Mouse (Mus musculus) mature B cell (primary cell): ENCODE measurements around the gene Cbr3.

Experiments
- in situ Hi-C: fragments of 300-500 bp; cut with MboI; formaldehyde crosslinking; loops from 2 replicates; pipeline ENCODE4 v1.14.3; 2019

Cbr3 gene

DNA sequence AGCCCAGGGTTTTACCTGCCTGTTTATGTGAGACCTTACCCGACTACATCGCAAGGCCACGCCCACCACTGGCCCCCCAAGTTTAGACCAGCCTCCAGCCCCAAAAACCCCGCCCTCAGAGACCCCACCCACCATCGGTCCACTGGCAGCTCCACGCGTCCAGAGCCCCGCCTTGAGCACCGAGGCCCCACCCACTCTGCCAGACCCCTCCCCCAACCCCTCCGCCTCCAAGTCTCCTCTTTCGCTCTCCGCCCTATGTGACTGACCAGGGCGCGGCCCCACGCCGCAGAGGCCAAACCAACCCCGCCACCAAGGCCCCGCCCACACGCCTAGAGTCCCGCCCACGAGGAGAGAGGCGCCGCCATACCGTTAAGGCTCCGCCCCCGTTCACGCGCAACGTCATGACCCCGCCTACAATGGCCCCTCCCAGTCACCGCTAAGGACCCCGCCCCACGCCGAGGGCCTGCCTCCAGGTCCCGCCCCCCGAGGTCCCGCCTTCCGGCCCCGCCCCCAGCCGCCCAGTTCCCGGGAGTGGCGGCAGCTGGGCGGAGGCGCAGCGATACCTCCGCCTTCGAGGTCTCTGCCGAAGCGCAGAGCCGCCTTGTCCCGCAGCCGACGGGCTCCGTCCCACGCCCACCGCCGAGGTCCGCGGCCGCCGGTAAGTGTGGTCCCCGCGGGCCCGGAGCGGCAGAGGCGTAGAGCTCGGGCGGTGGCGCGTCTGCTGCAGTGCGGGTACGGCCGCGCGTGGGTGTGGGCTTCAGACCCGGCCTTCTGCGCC is 28.6 kb downstream of the Cbr3 start, which contains the start of gene Dop1b:
Gene Dop1b (plus strand): TSS at position 494 of the 778 bp plus-strand sequence.
- in situ Hi-C loops: no loop called here

GRCm38 (mm10) chr16:93712189-93712885 is 29.3 kb downstream of the Cbr3 start:
- in situ Hi-C loops: no loop called here

GRCm38 (mm10) chr16:93712966-93713365 is 30.0 kb downstream of the Cbr3 start:
- in situ Hi-C loops: no loop called here

- in situ Hi-C loops: no loop called here
Measured at GRCm38 (mm10) chr16:93714426-93714825, 31.4 kb downstream of the Cbr3 start.

GRCm38 (mm10) chr16:93715826-93716225 is 32.8 kb downstream of the Cbr3 start:
- in situ Hi-C loops: no loop called here

DNA sequence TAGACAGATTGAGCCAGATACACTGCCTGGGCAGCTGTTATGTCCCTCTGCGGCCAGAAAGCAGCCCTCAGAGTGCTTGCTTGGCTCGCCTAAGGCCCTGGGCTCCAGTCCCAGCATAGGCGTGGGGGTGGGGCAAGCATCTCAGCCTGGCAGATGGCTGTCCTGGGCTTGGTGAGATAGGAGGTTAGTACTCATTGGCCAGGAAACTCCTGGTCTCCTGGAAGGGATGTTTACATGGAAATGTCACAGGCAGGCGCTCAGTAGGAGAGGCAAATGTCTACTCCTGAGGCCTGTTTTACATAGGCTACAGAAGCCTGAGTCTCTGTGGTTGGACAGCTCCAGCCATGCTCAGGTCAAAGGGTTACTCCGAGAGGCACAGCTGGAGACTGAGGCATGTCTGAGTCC is 34.3 kb downstream of the Cbr3 start:
- in situ Hi-C loops: no loop called here

- in situ Hi-C loops: no loop called here
Measured at GRCm38 (mm10) chr16:93721771-93722170, 38.8 kb downstream of the Cbr3 start.

- in situ Hi-C loops: no loop called here
Measured at GRCm38 (mm10) chr16:93722476-93722875, 39.5 kb downstream of the Cbr3 start.

DNA sequence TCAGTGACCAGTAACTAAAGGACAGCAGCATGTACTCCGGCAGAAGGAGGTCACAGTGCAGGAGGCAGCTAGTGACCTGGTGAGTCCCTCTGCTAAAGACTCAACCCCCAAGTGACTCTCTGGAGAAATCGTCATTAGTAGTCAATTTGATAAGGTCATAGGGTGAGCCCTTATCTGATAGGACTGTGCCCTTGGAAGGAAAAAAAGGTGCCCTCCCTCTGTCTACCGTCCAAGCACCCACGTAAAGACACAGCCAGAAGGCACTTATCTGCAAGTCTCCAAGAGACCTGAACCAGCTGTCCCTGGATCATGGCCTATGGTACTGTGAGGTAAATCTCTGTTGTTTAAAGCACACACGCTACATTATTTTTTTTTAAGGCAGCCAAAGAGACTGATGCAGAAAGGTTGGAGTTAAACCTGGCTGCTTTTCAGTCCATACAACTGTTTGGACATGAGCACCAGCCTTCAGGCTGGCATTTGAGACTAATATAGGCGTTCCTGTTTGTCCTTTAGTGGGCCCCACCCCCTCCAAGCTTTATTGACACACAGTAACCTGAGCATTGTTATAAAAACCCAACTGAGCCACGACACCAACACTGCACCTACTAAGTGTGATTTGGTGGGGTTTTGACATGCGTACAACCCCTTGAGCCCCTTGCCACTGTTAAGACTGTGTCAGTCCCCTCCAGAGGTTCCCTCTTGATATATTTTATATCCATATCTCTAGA is 42.6 kb downstream of the Cbr3 start:
- in situ Hi-C loops: no loop called here

DNA sequence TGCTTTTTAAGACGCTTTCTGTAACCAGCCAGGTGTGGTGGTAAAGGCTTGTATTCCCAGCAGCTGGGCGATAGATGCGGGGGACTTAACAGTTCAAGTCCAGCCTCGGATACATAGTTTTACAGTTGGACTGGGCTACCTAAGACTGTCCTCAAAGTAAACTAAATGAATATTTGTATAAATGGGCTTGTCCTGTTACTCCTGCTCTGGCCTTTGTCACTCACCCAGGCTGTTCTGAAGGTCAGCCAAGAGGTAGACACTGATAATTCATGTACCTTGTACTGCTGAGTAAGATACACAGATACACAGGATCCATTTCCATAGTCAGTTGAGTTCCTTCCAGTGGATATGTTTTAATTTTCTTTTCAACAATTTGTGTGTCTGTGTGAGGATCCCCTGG is 43.2 kb downstream of the Cbr3 start:
- in situ Hi-C loops: no loop called here

DNA sequence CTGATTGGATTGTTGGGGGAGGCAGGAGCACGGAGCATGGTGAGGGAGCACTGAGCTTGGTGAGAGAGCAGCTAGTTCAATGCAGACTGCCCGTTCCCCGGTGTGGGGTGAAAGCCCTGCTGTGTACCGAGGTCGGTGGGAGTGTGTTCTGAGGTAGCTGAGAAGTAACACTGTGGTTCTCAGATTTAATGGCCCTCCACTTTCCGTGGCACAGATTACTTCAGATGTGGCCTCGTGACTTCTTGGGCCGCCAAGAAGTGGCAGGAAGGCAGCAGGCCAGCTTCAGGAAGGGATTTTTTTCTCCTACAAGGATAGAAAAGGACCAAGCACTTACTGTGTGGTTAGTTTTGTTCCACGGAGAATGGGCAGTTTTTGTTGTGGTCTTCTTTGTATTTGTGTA is 45.7 kb downstream of the Cbr3 start:
- in situ Hi-C loops: no loop called here

GRCm38 (mm10) chr16:93729801-93730721 is 47.0 kb downstream of the Cbr3 start:
- in situ Hi-C loops: no loop called here

DNA sequence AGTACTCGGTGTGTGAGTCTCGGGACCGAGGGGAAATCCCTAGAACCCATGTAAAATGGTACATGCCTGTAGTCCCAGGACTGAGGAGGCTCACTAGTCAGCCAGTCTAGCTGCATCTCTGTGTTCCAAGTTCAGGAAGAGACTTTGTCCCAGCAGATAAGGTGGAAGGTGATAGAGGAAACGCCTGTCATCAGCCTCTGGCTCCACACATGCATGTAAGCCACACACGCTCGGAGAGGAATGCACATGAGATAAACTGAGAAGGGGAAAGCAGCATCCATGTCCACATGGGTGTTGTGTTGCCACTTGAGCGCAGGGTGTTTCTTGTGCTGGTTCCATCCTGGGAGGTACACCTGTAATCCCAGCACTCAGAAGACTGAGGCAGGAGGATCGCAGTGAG is 48.3 kb downstream of the Cbr3 start:
- in situ Hi-C loops: no loop called here

GRCm38 (mm10) chr16:93732875-93733569 is 50.0 kb downstream of the Cbr3 start:
- in situ Hi-C loops: no loop called here

- in situ Hi-C loops: no loop called here
Measured at GRCm38 (mm10) chr16:93739251-93739650, 56.2 kb downstream of the Cbr3 start.
